Mouse (Mus musculus): ENCODE measurements around the gene Nagpa. TPM values are rescaled to one million over a fixed set of nuclear protein-coding genes. Genes with fewer than 3 reads are reported as not detected.
A peak's percentile ranks its signal among the peaks of the same experiment; 100 is the strongest.

Gene Nagpa
- total RNA-seq, 2 experiments from 2014 or later: 7.4 to 10.1 TPM

- intact Hi-C loops (cut with DNase I): loop anchor here (10.0 kb wide), 1 partner anchor 259 kb away; no protein-coding TSS in a partner anchor
- DNase-seq (ENCODE audit: extremely low spot score in 1 of 2, low spot score in 2 of 2): no peak
Observed at GRCm38 (mm10) chr16:5206051-5206450, 2.2 kb upstream of the Nagpa start.

DNA sequence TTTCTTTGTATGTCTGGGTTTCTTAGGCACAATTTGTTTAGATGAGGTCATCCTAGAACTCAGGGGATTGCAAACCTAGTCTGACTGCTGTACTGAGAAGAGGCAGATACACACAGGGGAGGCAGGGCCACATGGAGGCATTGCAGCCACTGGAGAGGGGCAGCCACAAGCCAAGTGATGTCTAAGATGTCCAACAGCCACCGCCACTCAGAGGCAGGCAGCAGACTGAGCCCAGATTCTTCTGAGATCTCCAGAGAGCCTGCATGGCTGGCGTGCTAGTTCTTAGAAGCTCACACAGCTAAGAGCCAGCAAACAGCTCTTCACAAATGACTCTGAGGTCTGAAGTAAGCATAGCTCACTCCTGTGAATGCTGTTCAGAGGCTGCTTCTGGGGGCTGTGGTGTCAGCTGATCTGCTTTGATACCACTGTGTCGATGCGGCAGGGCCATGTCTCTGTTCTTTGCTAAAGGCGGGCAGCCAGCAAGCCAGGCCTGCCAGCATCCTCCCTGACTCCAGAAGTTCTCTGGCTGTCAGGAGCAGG, 1.7 kb upstream of the Nagpa start:
- DNase-seq (ENCODE audit: extremely low spot score in 1 of 2, low spot score in 2 of 2): peak in 1 of 2 experiments; percentile 16
- intact Hi-C loops (cut with DNase I): loop anchor here (10.0 kb wide), 1 partner anchor 259 kb away; no protein-coding TSS in a partner anchor

GRCm38 (mm10) chr16:5203200-5203599, 612 bp downstream of the Nagpa start:
- intact Hi-C loops (cut with DNase I): loop anchor here (5.0 to 10.0 kb wide), 2 partner anchors 39 to 262 kb away; no protein-coding TSS in a partner anchor
- DNase-seq (ENCODE audit: extremely low spot score in 1 of 2, low spot score in 2 of 2): peak in 1 of 2 experiments; percentile 43

DNA sequence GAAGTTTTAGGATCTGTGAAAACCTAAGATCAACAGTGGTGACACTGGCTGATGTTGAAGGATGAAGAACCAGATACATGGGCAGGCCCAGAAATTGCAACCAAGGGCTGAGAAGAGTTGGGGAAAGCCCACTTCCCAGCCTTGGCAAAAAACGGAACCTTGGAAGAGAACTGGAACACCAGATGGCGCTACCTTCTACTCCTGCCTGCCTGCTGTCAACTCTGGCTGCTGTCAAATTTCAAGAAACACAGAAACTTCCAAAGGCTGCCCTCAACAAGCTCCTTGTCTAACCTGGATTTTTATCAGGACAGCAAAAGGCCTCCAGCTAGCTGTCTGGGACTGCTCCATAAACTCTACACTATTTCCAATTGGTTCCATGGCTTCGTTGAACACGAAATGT, 1.1 kb downstream of the Nagpa start:
- intact Hi-C loops (cut with DNase I): loop anchor here (5.0 to 10.0 kb wide), 2 partner anchors 40 to 262 kb away; no protein-coding TSS in a partner anchor
- peak; percentile 28 to 67 for DNase-seq (ENCODE audit: extremely low spot score in 1 of 2, low spot score in 2 of 2)

- intact Hi-C loops (cut with DNase I): no loop called here
- DNase-seq (ENCODE audit: extremely low spot score in 1 of 2, low spot score in 2 of 2): peak in 1 of 2 experiments; percentile 69
Observed at GRCm38 (mm10) chr16:5195080-5195479, 8.7 kb downstream of the Nagpa start.

- intact Hi-C loops (cut with DNase I): no loop called here
- DNase-seq (ENCODE audit: extremely low spot score in 1 of 2, low spot score in 2 of 2): no peak
Observed at GRCm38 (mm10) chr16:5186234-5186633, 17.6 kb downstream of the Nagpa start.

GRCm38 (mm10) chr16:5185691-5186090, 18.1 kb downstream of the Nagpa start:
- DNase-seq (ENCODE audit: extremely low spot score in 1 of 2, low spot score in 2 of 2): no peak
- intact Hi-C loops (cut with DNase I): no loop called here

DNA sequence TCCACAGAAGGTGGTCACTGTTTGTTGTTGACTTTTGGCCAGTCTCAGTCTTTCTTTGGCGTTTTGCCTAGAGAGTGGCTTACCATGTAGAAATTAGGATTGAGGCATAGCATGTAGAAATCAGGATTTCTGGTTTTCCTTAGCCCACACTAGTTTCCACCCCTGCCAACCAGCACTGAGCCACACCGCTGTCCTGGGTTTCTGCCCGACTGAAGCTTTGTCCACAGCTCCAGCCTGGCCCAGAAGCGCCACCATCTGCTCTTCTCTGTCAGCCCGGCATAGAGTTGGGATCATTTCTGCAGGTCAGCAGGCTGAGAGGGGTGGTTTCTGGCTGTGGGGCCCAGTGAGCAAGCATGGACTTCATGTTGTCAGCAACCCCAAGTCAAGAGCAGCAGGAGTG, 18.9 kb downstream of the Nagpa start:
- no peak for DNase-seq (ENCODE audit: extremely low spot score in 1 of 2, low spot score in 2 of 2)

DNA sequence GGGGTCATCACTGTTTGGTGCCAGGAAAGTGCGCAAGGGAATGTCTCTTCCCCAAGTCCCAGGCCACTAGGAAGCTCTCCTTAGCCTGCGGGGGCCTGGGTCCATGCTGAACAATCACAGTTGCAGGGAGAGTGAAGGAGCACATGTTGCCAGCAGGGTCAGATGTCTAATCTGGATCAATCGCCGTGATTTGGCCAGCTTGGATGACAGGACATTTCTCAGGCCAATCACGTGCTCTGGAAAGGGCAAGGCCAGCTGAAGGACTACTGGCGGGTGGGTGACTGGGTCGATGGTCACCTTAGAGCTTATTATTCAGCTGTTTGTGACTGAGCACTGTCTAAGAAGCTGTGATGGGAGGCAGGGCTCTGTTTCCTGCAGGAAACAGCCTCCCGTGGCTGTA, 19.7 kb downstream of the Nagpa start:
- intact Hi-C loops (cut with DNase I): no loop called here
- no peak for DNase-seq (ENCODE audit: extremely low spot score in 1 of 2, low spot score in 2 of 2)

More for the DNA sequence above, 18.9 kb downstream of the Nagpa start:
- intact Hi-C loops (cut with DNase I): no loop called here

DNA sequence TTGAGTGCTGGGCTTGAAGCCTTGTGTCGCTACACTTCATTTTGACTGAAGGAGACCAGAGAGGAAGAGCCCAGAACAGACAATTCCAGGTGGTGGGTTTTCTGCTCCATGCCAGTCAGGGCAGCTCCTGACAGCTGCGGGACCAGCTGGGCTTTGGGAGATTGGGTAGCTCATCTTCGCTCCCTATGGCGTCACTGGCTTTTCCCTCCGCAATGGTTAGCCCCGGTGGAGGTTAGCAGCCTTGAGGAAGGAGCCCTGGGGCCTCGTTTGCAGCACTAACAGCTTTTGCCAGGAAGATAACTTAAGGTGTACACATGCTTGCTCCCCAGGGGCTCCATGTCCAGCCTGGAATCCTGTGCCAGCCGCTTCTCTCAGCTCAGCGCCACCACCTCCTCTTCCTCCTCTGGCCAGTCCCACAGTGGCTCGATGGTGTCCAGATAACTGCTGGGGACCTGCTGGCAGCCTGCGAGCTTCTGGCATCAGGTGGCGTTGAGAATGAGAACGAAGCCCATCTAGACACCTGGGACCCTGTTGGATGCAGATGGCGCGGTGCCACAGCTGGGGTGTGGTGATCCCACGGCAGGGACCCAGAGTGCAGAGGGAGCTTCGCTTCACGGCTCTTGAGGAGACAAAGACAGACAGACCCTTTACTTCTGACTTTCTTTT, 20.4 kb downstream of the Nagpa start:
- peak in 1 of 2 experiments; percentile 40 for DNase-seq (ENCODE audit: extremely low spot score in 1 of 2, low spot score in 2 of 2)
- intact Hi-C loops (cut with DNase I): no loop called here

DNA sequence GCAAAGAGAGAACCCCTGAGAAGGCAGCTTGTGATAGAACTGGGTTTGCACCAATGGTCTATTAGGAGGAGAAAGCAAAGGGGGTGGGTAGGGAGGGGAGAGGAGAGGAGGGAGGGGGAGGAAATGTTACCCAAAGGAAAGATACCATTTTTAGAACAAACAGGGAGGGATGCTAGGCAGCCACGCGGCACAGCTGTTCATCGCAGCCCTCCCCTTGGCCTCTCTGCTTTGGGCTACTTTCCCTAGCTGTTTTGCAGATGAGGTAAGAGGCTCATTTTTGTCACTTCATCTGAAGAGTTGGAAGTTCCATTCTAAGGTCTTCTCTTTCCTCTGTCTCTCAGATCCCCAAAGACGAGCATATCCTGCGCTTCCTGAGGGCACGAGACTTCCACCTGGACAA, 31.2 kb downstream of the Nagpa start:
- intact Hi-C loops (cut with DNase I): no loop called here
- no peak for DNase-seq (ENCODE audit: extremely low spot score in 1 of 2, low spot score in 2 of 2)

DNA sequence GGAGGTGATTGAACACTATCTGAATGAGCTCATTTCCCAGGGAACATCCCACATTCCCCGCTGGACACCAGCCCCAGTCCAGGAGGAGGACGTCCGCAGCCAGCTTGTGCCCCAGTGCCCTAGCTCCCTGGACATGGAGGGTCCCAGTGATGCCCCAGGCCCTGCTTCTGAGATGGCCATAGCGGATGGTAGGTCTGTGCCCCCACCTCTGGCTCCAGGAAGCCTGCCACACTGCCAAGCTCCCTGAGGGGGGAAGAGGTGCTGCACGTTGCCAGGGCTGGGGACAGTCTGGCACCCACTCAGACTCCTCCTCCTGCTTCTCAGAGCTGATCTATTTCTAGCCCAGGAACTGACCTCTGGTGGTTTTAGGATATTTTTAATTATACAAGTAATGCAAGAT, 35.0 kb downstream of the Nagpa start:
- intact Hi-C loops (cut with DNase I): no loop called here
- no peak for DNase-seq (ENCODE audit: extremely low spot score in 1 of 2, low spot score in 2 of 2)

DNA sequence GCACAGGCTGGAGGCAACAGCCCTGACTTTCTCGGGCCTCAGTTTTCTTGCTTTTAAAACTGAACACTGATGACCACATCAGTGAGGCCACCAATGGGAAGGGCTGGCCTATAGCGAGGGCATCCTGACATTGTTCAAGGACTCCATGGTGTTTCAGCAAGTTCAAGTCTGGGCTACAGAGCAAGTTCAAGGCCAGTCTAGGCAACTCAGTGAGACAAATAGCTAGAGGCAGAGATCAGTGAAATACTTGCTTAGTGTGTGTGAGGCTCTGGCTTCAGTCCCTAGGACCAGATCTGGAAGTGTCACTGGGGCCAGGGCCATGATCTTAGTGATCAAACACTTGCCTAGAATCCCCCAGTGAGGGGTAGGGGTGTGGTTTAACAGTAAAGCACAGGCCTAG, 35.8 kb downstream of the Nagpa start:
- DNase-seq (ENCODE audit: extremely low spot score in 1 of 2, low spot score in 2 of 2): no peak
- intact Hi-C loops (cut with DNase I): no loop called here

DNA sequence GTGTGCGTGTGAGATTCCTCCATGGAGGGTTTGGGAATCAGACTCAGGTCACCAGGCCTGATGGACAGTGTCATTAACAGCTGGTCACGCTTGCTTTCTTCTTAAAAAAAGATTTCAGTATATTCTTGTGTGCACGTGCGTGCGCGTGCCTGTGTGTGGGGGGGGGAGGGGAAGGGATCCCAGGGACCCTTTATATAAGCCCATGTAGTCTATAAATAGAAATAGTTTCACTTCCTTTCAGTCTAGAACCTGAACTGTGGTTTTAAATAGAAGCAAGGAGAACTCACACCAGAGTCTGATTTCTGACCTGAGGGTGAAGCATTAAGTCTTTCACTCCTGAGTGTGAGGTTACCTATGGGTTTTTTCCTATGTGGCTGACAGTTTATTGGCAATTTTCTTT, 39.5 kb downstream of the Nagpa start:
- intact Hi-C loops (cut with DNase I): no loop called here
- DNase-seq (ENCODE audit: extremely low spot score in 1 of 2, low spot score in 2 of 2): no peak

DNA sequence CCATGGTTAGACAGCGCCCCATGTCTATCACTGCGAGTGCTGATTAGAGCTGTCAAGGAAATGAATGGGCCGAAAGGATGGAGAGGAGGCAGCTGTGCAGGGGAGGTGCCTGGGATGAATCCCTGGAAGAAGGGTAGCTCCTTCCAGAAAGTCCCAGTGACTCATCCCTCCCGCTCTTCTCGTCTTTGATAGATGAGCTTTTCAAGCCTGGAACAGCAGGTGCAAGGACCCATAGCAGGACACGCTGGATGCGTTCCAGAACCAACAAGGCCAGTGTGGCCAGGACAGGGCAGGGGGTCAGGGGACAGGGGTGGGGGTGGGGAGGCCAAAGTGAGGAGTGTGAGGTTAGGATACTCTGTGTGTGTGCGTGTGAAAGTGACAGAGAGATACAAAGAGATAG, 44.6 kb downstream of the Nagpa start:
- DNase-seq (ENCODE audit: extremely low spot score in 1 of 2, low spot score in 2 of 2): no peak
- intact Hi-C loops (cut with DNase I): no loop called here

DNA sequence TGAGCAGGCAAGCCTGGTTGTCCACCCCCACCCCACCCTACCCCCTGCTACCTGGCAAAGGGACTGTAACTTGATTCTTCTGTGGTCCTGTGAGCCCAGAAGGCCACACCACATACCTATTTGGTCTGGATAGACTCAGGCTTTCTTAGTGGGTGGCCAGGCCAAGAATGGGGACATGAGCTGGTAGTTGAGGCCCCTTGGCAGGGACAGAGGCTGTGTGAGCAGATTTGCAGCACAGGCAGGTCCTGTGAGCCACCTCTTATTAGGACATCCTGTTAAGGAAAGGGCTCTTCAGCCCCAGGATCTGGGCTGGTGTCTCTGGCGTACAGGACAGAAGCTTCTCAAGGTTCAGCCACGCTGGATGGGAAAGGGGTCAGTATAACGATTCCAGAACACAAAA, 46.7 kb downstream of the Nagpa start:
- DNase-seq (ENCODE audit: extremely low spot score in 1 of 2, low spot score in 2 of 2): no peak
- intact Hi-C loops (cut with DNase I): no loop called here

GRCm38 (mm10) chr16:5156495-5156894, 47.3 kb downstream of the Nagpa start:
- DNase-seq (ENCODE audit: extremely low spot score in 1 of 2, low spot score in 2 of 2): no peak
- intact Hi-C loops (cut with DNase I): no loop called here

GRCm38 (mm10) chr16:5155014-5155413, 48.8 kb downstream of the Nagpa start:
- DNase-seq (ENCODE audit: extremely low spot score in 1 of 2, low spot score in 2 of 2): no peak
- intact Hi-C loops (cut with DNase I): no loop called here

DNA sequence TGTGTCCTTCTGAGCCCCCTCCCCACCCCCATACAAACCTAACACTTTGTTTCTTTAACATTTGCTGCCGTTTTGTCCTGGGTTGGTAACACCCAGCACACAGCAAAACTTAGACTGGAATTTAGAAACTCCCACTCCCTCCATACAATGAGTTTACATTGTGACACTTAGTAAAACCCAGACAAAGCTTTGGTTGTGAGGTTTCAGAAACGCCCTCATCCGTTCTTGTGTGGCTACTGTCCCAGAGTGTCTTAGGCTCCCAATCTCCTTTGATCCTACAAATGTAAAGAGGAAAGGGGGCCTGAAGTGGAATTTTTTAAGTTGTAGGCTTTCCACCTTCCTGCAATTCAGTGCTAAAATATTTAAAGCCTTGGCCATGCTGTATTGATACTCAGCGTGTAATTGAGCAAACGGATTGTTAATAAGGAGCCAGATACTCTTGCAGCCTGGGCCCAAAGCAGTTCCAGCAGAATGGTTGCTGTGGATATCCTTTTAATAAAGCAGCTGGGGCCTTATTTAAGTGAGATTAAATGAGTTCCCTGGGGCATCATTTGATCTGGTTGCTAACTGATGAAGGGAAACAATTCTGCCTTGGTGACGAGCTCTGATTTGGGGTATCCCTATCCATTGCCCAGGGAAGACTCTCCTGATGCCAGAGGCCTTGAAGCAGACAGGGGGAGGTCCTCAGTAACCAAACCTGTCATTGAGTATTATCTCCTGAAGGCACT, 50.3 kb downstream of the Nagpa start:
- intact Hi-C loops (cut with DNase I): no loop called here
- no peak for DNase-seq (ENCODE audit: extremely low spot score in 1 of 2, low spot score in 2 of 2)

GRCm38 (mm10) chr16:5150544-5150943, 53.3 kb downstream of the Nagpa start:
- intact Hi-C loops (cut with DNase I): no loop called here
- no peak for DNase-seq (ENCODE audit: extremely low spot score in 1 of 2, low spot score in 2 of 2)

Data from left cerebral cortex, postnatal 10 days (tissue).